Mouse (Mus musculus): ENCODE measurements at regions not wholly inside any gene's neighbourhood (a gene's known extent, or its start where the extent isn't known, plus 50 kb on each side); places are given as distances from the start of the nearest gene placed in this dataset.

- Histone ChIP-seq H3K4me3 (ENCODE audit: insufficient read depth, low read length) (no peak overlapping the region), H3K4me1 (ENCODE audit: control insufficient read depth, insufficient read depth, low read length) (no peaks in the 10 kb centered on the region), H3K27ac (ENCODE audit: insufficient read depth, low read length) (no peak overlapping the region)
- TF ChIP-seq CTCF (IDR thresholded peaks at IDR 0.05; ENCODE audit: extremely low read depth, insufficient read depth, low read length) (no peak), POLR2A (IDR thresholded peaks at IDR 0.05; ENCODE audit: extremely low read depth, insufficient read depth, low read length) (no peak)
Measured at GRCm38 (mm10) chr10:109249781-109250180, 239.0 kb upstream of the Syt1 start.

GRCm38 (mm10) chr10:109246328-109246727 lies 235.5 kb upstream of the Syt1 start:
- no peaks in the 10 kb centered on the region for H3K4me1 ChIP-seq (ENCODE audit: control insufficient read depth, insufficient read depth, low read length)
- H3K4me3 ChIP-seq (ENCODE audit: insufficient read depth, low read length), result no peak overlapping the region
- no peak for TF ChIP-seq CTCF (IDR thresholded peaks at IDR 0.05; ENCODE audit: extremely low read depth, insufficient read depth, low read length)
- TF ChIP-seq POLR2A (IDR thresholded peaks at IDR 0.05; ENCODE audit: extremely low read depth, insufficient read depth, low read length), result no peak
- H3K27ac ChIP-seq (ENCODE audit: insufficient read depth, low read length), result no peak overlapping the region

GRCm38 (mm10) chr10:109237026-109237425 lies 226.2 kb upstream of the Syt1 start:
- Histone ChIP-seq H3K4me1 (ENCODE audit: control insufficient read depth, insufficient read depth, low read length) (no peaks in the 10 kb centered on the region), H3K4me3 (ENCODE audit: insufficient read depth, low read length) (no peak overlapping the region), H3K27ac (ENCODE audit: insufficient read depth, low read length) (no peak overlapping the region)
- TF ChIP-seq CTCF (IDR thresholded peaks at IDR 0.05; ENCODE audit: extremely low read depth, insufficient read depth, low read length) (no peak), POLR2A (IDR thresholded peaks at IDR 0.05; ENCODE audit: extremely low read depth, insufficient read depth, low read length) (no peak)

GRCm38 (mm10) chr10:109226989-109227388 lies 216.2 kb upstream of the Syt1 start:
- no peaks in the 10 kb centered on the region for H3K4me1 ChIP-seq (ENCODE audit: control insufficient read depth, insufficient read depth, low read length)
- no peak overlapping the region for H3K27ac ChIP-seq (ENCODE audit: insufficient read depth, low read length)
- TF ChIP-seq POLR2A (IDR thresholded peaks at IDR 0.05; ENCODE audit: extremely low read depth, insufficient read depth, low read length), result no peak
- TF ChIP-seq CTCF (IDR thresholded peaks at IDR 0.05; ENCODE audit: extremely low read depth, insufficient read depth, low read length), result no peak
- H3K4me3 ChIP-seq (ENCODE audit: insufficient read depth, low read length), result no peak overlapping the region

GRCm38 (mm10) chr10:109188761-109189503 lies 178.2 kb upstream of the Syt1 start:
- TF ChIP-seq POLR2A (IDR thresholded peaks at IDR 0.05; ENCODE audit: extremely low read depth, insufficient read depth, low read length) (no peak), CTCF (IDR thresholded peaks at IDR 0.05; ENCODE audit: extremely low read depth, insufficient read depth, low read length) (no peak)
- H3K27ac ChIP-seq (ENCODE audit: insufficient read depth, low read length), result no peak overlapping the region
- H3K4me3 ChIP-seq (ENCODE audit: insufficient read depth, low read length), result no peak overlapping the region
- no peaks in the 10 kb centered on the region for H3K4me1 ChIP-seq (ENCODE audit: control insufficient read depth, insufficient read depth, low read length)

GRCm38 (mm10) chr10:109188252-109188651 lies 177.5 kb upstream of the Syt1 start:
- no peak overlapping the region for H3K4me3 ChIP-seq (ENCODE audit: insufficient read depth, low read length)
- H3K4me1 ChIP-seq (ENCODE audit: control insufficient read depth, insufficient read depth, low read length), result no peaks in the 10 kb centered on the region
- no peak overlapping the region for H3K27ac ChIP-seq (ENCODE audit: insufficient read depth, low read length)
- TF ChIP-seq CTCF (IDR thresholded peaks at IDR 0.05; ENCODE audit: extremely low read depth, insufficient read depth, low read length) (no peak), POLR2A (IDR thresholded peaks at IDR 0.05; ENCODE audit: extremely low read depth, insufficient read depth, low read length) (no peak)

GRCm38 (mm10) chr10:109185243-109185642 lies 174.5 kb upstream of the Syt1 start:
- Histone ChIP-seq H3K27ac (ENCODE audit: insufficient read depth, low read length) (no peak overlapping the region), H3K4me1 (ENCODE audit: control insufficient read depth, insufficient read depth, low read length) (no peaks in the 10 kb centered on the region), H3K4me3 (ENCODE audit: insufficient read depth, low read length) (no peak overlapping the region)
- TF ChIP-seq POLR2A (IDR thresholded peaks at IDR 0.05; ENCODE audit: extremely low read depth, insufficient read depth, low read length), result no peak
- no peak for TF ChIP-seq CTCF (IDR thresholded peaks at IDR 0.05; ENCODE audit: extremely low read depth, insufficient read depth, low read length)

- TF ChIP-seq POLR2A (IDR thresholded peaks at IDR 0.05; ENCODE audit: extremely low read depth, insufficient read depth, low read length), result no peak
- no peak for TF ChIP-seq CTCF (IDR thresholded peaks at IDR 0.05; ENCODE audit: extremely low read depth, insufficient read depth, low read length)
- H3K27ac ChIP-seq (ENCODE audit: insufficient read depth, low read length), result no peak overlapping the region
- H3K4me1 ChIP-seq (ENCODE audit: control insufficient read depth, insufficient read depth, low read length), result no peaks in the 10 kb centered on the region
- no peak overlapping the region for H3K4me3 ChIP-seq (ENCODE audit: insufficient read depth, low read length)
Measured at GRCm38 (mm10) chr10:109180527-109180926, 169.7 kb upstream of the Syt1 start.

GRCm38 (mm10) chr10:109160730-109161129 lies 149.9 kb upstream of the Syt1 start:
- no peak overlapping the region for H3K4me3 ChIP-seq (ENCODE audit: insufficient read depth, low read length)
- H3K27ac ChIP-seq (ENCODE audit: insufficient read depth, low read length), result no peak overlapping the region
- TF ChIP-seq POLR2A (IDR thresholded peaks at IDR 0.05; ENCODE audit: extremely low read depth, insufficient read depth, low read length) (no peak), CTCF (IDR thresholded peaks at IDR 0.05; ENCODE audit: extremely low read depth, insufficient read depth, low read length) (no peak)
- H3K4me1 ChIP-seq (ENCODE audit: control insufficient read depth, insufficient read depth, low read length), result no peaks in the 10 kb centered on the region

GRCm38 (mm10) chr10:109155768-109156167 lies 145.0 kb upstream of the Syt1 start:
- Histone ChIP-seq H3K4me3 (ENCODE audit: insufficient read depth, low read length) (no peak overlapping the region), H3K4me1 (ENCODE audit: control insufficient read depth, insufficient read depth, low read length) (no peaks in the 10 kb centered on the region), H3K27ac (ENCODE audit: insufficient read depth, low read length) (no peak overlapping the region)
- no peak for TF ChIP-seq POLR2A (IDR thresholded peaks at IDR 0.05; ENCODE audit: extremely low read depth, insufficient read depth, low read length)
